Mouse (Mus musculus) adipocyte (in vitro differentiated cells): ENCODE data around the gene Zfp148.
"Not testable (repeated sequence)": the region's sequence is repeated elsewhere in the genome, so short reads cannot be mapped to it uniquely, and the experiment has no call there.

Experiments
- DNase-seq: peaks from one replicate; pipeline ENCODE4 v3.0.0-alpha.2; 2016; ENCODE audit warnings: low spot score

Gene Zfp148

GRCm38 (mm10) chr16:33461416-33461815, 80.8 kb downstream of the Zfp148 start:
- peak; percentile 77 for DNase-seq

- peak; percentile 37 for DNase-seq
These were observed 84.0 kb downstream of the Zfp148 start for GRCm38 (mm10) chr16:33464509-33465241.

- DNase-seq = no peak
These were observed 84.6 kb downstream of the Zfp148 start for GRCm38 (mm10) chr16:33465242-33465614.

- DNase-seq = peak; percentile 68
These were observed 86.8 kb downstream of the Zfp148 start for GRCm38 (mm10) chr16:33467451-33467850.

- peak; percentile 67 for DNase-seq
These were observed 89.3 kb downstream of the Zfp148 start for GRCm38 (mm10) chr16:33469973-33470372.

GRCm38 (mm10) chr16:33474381-33474780, 93.7 kb downstream of the Zfp148 start:
- DNase-seq = no peak

- DNase-seq = no peak
These were observed 99.3 kb downstream of the Zfp148 start for GRCm38 (mm10) chr16:33479926-33480325.

- peak; percentile 39 for DNase-seq
These were observed 100.5 kb downstream of the Zfp148 start for GRCm38 (mm10) chr16:33481148-33481547.

GRCm38 (mm10) chr16:33482309-33482708, 101.7 kb downstream of the Zfp148 start:
- DNase-seq = no peak

GRCm38 (mm10) chr16:33487709-33488108, 107.1 kb downstream of the Zfp148 start:
- no peak for DNase-seq

GRCm38 (mm10) chr16:33494374-33494773, 113.7 kb downstream of the Zfp148 start:
- DNase-seq = no peak

GRCm38 (mm10) chr16:33508082-33508481, 127.4 kb downstream of the Zfp148 start:
- DNase-seq = no peak

GRCm38 (mm10) chr16:33509231-33509630, 128.6 kb downstream of the Zfp148 start:
- peak; percentile 69 for DNase-seq

GRCm38 (mm10) chr16:33510856-33511255, 130.2 kb downstream of the Zfp148 start:
- not testable (repeated sequence) for DNase-seq

GRCm38 (mm10) chr16:33512555-33512954, 131.9 kb downstream of the Zfp148 start:
- no peak for DNase-seq

- DNase-seq = peak; percentile 30
These were observed 136.3 kb downstream of the Zfp148 start, which contains the start of gene Slc12a8 for GRCm38 (mm10) chr16:33516807-33517565. TSS of gene Slc12a8 (plus strand) at chr16:33517328.

- DNase-seq = no peak
These were observed 137.0 kb downstream of the Zfp148 start for GRCm38 (mm10) chr16:33517627-33518026.

GRCm38 (mm10) chr16:33518236-33518635, 137.6 kb downstream of the Zfp148 start:
- DNase-seq = no peak

- DNase-seq = peak; percentile 19
These were observed 139.4 kb downstream of the Zfp148 start for GRCm38 (mm10) chr16:33519916-33520568.

- DNase-seq = no peak
These were observed 141.9 kb downstream of the Zfp148 start for GRCm38 (mm10) chr16:33522516-33522915.

- DNase-seq = no peak
These were observed 142.9 kb downstream of the Zfp148 start for GRCm38 (mm10) chr16:33523571-33523970.
